Mouse (Mus musculus): ENCODE measurements around the gene Fkbp2.
A peak's percentile ranks its signal among the peaks of the same experiment; 100 is the strongest.

The Fkbp2 gene

DNA sequence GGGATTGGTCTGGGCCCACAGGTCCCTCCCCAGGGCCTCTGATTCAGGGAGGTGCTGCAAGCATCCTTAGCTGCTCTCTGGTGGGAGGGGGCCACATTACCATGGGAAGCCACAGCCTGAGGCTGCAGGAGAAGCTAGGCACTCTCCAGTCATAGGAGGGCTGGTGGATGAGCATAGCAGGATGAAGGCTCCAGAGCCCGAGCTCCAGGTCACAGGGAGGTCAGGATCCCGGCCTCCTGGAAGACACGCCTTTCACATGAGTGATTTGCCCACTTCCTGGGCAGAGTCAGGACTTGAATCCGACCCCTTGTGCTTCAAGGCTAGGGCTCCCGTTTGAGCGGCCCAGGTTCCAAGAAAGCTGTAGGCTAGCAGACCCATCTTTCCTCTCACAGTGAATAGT, 8.7 kb downstream of the Fkbp2 start:
- DNase-seq (ENCODE audit: low read depth, low spot score) = peak; percentile 63

DNA sequence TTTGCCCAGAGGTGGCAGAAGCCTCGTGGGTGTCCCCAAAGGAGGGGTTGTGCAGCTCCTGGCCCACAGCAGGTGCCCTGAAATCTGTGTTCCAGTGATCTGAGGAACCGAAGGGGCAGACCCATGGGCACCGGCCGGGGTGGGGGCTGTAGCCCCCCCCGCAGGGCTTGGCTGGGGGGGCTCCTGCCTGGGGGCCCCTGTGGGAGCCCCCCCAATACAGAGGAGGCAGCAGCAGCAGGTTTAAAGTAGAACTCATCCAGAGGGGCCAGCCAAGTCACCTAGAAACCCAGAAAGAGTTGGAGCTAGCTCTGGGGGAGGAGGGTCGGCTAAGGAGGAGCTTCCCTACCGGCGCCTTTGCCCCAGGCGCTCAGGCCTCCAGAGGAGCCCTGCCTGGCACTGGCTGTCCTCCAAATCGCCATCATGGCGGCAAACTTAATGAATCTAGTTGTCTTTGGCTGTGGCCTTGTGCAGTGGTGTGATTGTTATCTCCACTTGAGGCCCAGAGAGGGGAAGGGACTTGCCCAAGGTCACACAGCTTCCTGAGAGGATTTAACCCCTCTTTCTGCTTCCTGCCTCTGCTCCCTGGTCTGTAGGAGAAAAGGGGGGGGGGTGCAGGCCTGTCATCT, 9.7 kb downstream of the Fkbp2 start:
- no peak for DNase-seq (ENCODE audit: low read depth, low spot score)

DNA sequence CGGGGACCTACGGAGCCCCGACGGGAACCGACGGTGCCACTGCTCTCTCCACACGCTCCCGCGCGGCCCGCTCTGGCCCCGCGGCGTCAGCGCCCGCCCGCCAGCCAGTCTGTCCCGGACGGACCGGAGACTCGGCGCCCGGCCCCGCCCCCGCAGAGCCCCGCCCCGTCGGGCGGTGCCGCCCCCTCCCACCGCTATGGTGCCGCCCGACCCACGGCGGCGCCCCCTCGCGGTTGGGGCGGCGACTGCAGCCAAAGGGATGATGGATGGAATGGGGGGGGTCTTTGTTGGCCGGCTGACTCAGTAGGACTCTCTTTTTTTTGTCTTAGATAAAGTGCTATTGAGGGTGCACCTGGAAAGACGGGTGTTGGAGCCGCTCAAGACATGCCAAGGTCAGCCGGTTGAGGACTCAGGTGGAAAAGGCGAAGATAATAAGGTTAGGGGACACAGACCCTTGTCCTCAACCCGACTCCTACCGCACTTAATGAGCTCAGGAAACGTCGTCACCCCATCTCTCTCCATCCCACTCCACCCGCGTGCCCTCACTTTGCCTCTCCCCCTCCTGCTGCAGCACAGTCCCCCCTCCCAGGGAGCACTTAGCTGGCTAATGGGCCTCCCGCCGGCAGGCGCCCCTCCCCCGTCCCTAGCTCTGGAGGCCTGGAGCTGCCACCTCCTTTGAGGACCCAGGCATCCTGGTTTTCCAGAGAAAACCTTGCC, 10.5 kb downstream of the Fkbp2 start:
- peak; percentile 74 for DNase-seq (ENCODE audit: low read depth, low spot score)

DNA sequence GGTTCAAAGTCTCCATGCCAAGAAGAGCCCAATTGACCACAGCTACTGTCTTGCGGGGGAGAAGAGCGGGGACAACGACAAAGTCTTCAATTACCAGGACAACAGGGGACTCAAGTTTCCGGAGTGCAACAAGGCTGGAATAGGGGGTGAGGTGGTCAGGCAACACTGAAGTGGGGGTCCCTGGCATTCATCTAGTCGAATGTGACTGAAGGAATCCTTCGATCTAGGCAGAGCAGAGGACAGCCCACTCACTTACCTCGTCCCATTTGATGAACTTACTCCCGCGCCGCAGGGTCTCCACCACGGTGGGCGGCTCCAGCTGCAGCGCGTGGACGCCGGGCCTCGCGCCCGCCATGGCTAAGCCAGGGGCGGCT, 11.0 kb downstream of the Fkbp2 start:
- DNase-seq (ENCODE audit: low read depth, low spot score) = no peak

DNA sequence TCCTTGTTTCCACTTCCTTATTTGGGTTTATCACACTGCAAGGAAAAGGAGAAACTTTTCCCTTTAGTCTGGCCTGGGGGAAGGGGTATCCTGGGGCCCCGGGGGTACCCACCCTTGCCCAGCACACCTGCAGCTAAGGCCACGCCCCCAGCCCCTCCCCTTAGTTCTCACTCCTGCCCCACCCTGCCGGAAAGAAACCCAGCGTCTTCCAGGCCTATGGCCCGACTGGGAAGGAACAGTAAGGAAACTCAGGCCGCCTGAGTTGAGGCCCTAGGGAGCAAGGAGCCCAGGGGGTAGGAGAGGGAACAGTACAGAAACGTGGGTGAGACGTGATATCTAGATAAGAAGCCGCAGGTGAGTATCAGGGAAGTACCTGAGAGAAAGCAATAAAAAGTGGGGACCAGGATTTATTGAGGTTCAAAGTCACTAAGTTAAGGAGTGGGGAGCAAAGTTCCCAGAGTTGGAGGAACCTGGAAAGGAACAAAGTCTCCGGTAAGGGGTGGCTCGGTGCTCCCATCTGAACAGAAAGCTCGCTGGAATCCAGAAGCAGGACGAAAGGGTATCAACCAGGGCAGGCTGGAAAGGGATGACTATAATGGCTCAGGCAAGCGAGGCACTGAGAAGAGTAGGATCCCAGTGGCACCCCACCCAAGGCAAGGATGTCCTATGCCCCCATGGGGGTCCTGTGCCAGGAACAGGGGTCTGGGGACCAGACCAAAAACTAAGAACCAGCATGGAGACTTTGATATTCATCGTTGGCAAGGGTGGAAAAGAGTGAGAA, 11.6 kb downstream of the Fkbp2 start:
- peak; percentile 63 for DNase-seq (ENCODE audit: low read depth, low spot score)

DNA sequence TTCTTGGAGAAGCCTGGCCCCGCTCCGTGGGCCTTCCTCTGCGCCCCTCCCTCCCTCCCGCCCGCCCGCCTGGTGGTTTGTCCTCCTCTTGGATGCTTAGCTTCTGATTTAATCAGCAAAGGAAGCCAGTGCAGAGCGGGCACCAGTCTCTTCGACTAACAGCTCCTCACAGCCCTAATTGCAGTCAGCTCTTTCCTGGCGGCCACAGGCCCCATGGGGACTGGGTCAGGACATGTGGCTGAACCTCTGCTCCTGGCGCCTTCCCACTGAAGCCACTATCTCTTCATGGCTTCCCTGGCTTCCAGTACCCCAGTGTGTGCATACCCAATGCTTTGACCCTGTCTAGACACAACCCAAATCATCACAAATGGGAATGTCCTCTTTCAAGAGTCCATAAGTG, 23.8 kb downstream of the Fkbp2 start:
- no peak for DNase-seq (ENCODE audit: low read depth, low spot score)

DNA sequence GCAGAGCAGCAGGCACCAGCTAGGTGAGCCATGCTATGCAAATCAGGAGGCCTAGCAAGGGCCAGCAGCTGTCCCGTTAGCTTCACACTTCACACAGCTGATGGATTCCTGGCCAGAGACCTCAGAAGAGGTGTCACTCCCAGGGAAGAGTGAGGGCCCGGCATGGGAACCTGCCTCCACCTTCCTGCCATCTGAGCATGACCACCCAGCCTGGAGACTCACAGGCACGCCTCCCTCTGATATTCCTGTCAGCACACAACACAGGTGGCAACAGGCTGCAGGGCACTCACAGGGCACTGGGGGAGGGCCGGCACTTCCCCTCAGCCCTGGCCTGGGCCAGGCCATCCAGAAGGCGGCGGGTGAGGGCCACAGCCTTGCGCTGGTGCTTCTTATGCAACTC, 24.9 kb downstream of the Fkbp2 start:
- DNase-seq (ENCODE audit: low read depth, low spot score) = no peak

DNA sequence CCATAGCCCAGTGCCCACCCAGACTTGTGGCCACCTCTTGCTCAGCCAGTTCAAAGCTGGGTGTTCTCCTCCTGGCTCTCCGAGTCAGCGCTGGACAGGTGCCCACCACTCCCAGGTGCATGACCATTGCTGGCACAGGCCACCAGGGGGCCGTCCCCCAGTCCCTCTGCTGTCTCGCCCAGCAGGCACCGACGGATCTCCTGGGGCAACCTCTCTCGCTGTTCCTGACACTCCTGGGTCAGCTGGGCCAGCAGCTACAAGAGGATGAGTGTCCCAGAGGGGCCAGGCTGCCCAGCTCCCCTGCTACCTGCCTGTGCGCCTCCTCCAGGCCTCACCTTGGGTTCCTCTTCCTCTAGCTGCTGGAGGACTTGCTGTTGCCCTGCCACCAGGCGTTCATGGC, 26.3 kb downstream of the Fkbp2 start:
- no peak for DNase-seq (ENCODE audit: low read depth, low spot score)

DNA sequence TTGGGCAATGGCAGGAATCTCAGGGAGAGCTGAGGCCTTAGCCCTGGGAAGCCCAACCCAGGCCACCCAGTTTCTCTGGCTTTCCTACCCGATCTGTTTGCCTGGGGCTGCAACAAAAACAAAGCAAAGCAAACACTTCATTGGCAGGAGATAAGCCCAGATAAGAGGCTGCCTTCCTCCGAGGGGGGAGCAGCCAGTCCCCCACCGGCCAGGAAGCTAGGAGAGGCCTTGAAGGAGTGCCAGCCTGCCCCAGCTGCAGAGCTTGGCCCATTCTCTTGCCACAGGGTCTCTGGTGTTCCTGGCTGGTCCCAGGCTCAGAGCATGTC, 27.6 kb downstream of the Fkbp2 start:
- DNase-seq (ENCODE audit: low read depth, low spot score) = no peak

DNA sequence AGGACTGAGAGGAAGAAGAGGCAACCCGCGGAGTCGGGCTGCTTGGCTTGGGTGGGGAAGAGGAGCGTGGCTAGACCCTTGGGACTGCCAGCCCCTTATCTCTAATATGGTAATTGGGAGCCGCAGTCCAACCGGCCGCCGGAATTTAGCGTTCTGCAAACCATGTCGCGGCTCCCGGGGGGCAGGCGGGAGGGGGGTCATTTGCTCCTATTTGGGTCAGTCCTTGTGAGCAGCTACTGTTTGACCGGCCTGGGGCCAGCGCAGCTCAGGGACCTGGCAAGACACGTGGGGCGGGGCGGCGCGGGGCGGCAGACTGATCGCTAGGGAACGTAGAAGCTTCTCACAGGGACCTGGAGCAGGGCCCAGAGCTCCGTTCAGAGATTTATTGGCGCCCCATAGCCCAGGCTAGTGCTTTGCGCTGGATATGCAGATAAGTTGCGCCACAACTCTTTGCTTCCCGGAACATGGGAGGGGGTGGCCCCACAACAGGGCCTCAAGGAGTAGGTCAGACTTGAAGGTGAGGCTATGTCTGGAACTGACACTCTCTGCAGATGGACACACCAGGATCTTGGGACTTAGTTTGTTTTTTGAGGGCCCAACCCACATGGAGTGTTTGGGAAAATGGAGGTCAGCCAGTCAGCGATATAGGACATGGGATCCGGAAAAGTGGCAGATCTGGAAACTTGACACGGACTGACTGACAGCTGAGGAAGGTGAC, 28.1 kb downstream of the Fkbp2 start:
- DNase-seq (ENCODE audit: low read depth, low spot score) = peak; percentile 63

DNA sequence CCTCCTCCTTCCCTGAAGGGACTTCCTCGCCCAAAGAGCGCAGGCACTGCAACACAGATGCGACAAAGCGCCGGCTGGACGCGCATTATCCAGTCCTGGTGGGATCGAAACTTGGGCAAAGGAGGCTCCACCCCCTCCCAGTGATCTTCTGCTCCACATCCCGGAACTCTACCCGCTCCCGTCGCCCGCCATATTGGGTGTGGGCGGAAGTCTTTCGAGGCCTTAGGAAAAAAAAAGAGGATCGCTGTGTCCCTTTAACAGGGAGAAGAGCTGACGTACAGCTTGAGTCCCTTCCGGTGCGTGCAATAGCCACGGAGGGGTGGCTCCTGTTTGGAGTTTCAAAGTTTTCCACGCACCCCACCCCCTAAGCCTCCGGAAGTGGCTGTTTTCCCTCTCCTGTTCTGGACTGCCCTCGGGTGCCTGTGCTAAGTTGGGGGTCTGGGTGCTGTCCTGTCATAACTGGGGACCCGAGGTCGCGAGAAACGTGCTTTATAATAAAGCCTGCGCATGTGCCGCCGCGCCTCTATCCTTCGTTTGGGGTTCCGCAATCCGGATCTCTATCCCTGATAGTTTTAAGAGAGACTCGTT, 28.8 kb downstream of the Fkbp2 start:
- DNase-seq (ENCODE audit: low read depth, low spot score) = peak; percentile 97

DNA sequence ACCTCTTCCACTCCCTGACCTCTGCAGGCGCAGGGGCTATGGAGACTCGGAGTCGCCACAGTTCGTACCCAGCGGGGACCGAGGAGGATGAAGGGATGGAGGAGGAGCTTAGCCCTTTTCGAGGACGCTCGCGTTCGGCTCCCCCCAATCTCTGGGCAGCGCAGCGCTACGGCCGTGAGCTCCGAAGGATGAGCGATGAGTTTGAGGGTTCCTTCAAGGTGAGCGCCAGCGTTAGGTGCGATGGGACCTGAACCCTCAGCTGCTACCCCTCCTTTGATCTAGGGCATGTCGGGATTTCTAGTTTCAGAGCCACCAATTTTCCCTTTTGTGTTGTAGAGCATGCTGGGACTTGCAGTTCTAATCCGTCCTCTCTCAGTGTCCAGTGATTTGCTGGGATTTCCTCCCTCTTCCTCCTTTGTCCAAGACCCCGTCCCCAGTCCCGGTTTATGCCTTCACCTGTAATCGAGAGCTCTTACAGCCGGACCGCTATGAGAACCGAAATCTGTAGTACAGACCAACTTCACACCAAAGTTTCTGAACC, 29.6 kb downstream of the Fkbp2 start:
- DNase-seq (ENCODE audit: low read depth, low spot score) = peak; percentile 83

DNA sequence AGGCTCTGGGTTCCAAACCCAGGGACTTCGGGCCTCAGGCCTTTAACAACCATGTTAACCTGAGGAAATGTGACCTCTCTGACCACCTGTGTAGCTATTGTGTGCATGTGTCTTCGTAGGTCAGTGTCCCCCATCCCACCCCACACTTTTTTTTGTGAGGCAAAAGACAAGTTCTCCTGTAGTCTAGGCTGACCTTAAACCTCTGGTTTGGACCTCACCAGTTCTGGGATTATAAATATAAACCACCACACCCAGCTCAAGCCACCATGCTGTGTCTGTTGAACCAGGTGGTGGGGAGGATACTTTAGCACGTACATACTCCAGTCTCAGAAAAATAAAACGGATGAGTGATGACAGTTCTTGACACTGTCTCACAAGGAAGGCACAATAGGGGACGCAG, 30.4 kb downstream of the Fkbp2 start:
- DNase-seq (ENCODE audit: low read depth, low spot score) = no peak

DNA sequence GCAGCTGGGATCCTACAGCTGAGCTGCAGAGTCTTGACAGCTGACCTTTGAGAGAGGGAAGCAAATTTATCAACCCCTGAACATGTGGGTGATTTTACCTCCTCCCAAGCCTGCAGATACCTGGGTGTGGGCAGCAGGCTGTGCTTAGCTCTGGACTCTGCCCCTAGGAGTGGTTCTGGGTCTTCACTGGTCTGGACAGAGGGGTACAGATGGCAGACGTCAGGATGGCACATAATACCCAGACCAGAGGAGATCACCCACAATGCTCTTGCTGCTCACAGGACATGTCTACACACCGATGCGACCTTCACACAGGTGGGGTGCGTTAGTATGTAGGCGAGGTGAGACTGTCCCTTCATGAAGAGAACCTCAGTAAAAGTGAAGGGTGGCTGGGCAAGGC, 30.8 kb downstream of the Fkbp2 start:
- DNase-seq (ENCODE audit: low read depth, low spot score) = no peak

DNA sequence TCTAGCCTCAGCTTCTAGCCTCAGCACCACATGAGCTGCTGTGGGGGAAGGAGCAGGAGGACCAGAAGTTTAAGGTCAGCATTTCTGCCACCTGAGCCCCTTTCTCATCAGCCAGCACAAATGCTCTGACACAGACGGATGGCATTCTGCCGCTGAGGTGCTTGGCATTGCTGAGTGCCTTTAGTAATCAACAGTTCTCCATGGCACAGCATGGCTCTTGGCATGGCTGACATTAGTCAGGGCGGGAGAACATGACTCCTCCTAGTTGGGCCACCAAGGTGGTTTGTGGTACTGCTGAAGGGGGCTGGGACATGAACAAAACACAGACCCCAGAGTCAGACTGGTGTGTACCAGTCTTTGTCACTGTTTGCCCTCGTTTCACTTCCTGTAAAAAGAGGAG, 32.1 kb downstream of the Fkbp2 start:
- DNase-seq (ENCODE audit: low read depth, low spot score) = no peak

DNA sequence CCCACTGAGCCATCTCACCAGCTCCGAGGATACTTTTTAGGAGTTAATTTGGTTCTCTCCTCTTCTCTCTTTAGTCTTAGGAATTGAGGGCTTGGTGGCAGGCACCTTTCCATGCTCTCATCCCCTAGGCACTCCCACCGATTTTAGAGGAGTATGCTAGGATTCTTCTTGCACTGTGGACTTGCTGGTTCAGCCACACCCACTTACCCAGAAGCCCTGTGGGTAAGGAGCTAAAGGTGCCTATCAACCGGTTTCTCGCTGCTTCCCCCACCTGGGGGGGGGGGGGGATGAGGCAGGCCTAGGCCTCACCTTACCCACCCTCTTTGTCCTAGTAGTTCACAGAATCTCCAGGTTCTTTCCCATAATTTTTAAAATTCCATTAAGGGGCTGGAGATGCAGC, 32.6 kb downstream of the Fkbp2 start:
- DNase-seq (ENCODE audit: low read depth, low spot score) = peak; percentile 68

DNA sequence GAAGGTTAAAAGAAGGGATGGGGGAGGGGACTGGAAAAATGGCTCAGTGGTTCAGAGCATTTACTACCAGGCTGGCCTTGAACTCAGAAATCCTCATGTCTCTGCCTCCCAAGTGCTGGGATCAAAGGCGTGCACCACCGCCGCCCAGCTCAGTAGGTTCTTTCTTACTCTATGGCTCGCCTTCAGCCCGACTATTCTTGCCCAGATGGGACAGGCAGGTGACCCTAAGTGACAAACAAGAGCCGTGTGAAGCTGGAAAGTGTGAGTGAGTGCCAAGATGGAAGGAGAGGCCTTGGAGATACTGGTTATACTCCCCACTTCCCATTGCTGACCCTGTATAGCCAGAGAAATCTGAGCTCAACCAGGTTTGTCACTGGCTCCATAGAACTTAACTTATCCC, 36.6 kb downstream of the Fkbp2 start:
- DNase-seq (ENCODE audit: low read depth, low spot score) = no peak

DNA sequence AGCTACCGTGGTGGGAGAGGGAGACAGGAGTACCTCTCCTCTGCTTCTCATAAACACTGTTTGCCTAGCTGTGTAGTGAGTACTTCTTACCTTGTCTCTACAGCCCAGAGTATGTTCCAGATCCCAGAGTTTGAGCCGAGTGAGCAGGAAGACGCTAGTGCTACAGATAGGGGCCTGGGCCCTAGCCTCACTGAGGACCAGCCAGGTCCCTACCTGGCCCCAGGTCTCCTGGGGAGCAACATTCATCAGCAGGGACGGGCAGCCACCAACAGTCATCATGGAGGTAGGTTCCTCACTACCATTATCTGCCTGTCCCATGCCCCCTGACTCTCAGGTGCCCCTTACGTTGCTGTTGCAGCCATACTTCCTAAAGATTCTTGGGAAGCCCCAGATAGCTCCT, 37.5 kb downstream of the Fkbp2 start:
- DNase-seq (ENCODE audit: low read depth, low spot score) = no peak

DNA sequence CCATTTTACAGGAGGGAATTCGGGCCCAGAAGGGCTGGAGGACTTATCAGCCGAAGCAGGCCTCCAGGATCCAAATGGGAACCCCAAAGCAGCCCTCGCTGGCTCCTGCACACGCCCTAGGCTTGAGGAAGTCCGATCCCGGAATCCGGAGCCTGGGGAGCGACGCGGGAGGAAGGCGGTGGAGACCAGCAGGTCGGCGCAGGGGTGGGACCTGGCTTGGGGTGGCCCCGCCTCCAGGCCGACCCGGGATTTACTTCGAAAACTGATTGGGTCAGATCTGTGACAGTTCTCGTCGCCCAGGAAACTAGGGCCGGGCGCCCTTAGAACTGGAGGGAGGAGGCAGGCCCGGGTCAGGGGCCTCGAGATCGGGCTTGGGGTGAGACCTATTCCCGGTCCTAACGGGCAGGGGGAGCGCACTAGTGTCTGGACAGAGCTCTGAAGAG, 38.0 kb downstream of the Fkbp2 start, which contains the start of gene Gpr137:
Gene Gpr137, minus strand, starts transcription at position 232 of the 443 bp plus-strand sequence.
- DNase-seq (ENCODE audit: low read depth, low spot score) = peak; percentile 96

DNA sequence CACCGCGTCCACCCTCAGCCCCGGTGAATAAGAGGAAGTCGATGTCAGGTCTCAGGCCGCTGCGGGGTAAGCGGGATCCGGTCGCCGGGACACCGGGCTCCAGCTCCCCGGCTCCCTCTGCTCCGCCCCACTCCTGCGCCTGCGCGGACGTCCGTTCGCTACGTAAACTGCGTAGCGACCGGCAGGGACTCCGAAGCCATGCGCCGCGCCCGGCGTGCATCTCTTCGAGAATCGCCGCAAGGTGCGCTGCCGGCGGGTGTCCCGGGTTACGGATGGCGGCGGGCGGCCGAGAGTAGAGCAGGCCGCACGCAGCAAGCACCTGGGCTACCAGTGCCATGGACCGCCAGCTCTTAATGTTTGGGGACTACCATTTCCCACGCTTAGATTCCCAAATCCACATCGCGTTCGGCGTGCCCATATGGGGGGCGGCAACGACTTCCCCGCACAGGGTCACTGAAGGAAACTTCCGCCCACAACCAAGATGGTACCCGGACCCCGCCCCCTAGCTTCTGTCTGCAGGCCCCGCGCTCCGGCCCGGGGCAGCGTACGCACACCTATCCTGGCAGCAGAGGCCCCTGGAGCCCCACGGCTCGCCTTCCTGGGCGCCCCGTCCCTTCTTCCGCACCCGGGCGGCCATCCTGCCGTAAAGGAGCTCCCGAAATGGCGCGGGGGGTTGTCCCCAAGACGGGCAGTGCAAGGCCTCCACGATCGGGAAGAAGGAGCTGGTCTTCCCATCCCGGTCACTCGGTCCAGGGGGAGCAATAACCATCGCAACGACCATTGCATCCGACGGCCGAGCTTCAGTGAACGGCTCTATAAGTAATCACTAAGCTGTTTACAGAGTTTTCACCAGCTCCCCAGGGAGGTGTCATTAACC, 38.7 kb downstream of the Fkbp2 start, which contains the start of gene Bad:
Gene Bad, plus strand, starts transcription at position 490 of the 877 bp plus-strand sequence.
- peak; percentile 89 for DNase-seq (ENCODE audit: low read depth, low spot score)

Data from R1 (cell line).